Mouse (Mus musculus) cerebellum, postnatal 14 days (tissue): ENCODE data around the gene Clgn.

Source experiments
- DNase-seq, 2 experiments: peaks; one replicate each; pipeline ENCODE4 v3.0.0; 2021; ENCODE audit warnings: mixed read lengths in 2 of 2

Gene Clgn

DNA sequence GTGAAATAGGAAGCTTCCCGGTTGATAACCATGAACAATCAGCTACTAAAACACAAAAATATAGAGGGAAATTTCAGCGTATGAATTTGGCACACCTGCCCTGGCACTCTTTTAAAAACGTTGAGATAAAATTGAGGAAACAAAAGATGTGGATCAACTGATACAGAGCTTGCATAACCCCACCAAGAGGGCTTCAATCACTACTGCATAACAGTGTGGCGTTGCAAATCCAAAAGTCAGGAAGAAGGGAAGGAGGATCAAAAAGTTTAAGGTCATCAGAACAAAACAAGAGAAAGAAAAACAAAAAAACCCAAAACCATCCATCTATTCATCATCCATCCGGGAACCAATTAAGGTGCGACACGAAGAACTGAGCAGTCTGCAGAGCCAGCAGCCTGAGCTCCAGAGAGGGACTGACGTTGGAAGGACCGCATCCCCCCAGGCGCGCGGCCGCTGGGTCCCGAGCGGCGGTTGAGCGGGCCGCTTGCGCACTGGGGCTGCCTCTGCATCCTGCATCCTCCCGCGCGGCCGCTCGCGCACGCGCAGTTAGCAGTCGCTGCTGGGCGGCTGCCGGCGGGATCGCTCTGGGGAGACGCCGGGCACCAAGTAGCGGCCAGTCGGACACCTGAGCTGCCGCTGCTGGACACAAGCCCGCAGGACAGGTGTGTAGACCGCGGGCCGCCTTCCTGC lies at the start of gene Clgn:
TSS of gene Clgn (plus strand) at position 552 of the 690 bp plus-strand sequence.
- peak; percentile 72 to 84 for DNase-seq

- no peak for DNase-seq
These were observed 47.6 kb upstream of the Clgn start for GRCm38 (mm10) chr8:83342076-83342475.

- DNase-seq = peak; percentile 14 to 30
These were observed 47.0 kb upstream of the Clgn start for GRCm38 (mm10) chr8:83342693-83343092.

DNA sequence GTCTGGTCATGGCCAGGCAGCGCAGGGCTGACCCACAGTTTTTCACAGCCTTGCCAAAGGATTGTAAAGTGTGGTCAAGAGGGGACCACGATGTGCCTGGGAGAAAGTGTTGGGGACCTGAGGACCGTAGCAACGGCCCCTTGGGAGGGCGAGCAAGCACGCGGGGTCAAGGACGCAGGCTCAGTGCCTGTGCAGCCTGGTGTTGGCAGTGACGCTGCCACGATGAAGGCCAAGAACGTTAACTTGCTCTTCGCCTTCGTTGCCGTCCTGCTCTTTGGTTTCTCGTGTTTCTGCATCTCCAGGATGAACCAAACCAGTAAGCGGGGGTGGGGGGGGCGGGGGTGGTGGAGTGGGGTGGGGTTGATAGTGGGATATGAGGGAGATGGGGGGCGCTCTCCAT lies 41.4 kb upstream of the Clgn start, which contains the start of gene Mgat4d:
TSS of gene Mgat4d (plus strand) at position 209 of the 400 bp plus-strand sequence.
- no peak for DNase-seq

- DNase-seq = no peak
These were observed 38.4 kb upstream of the Clgn start for GRCm38 (mm10) chr8:83351315-83351714.

DNA sequence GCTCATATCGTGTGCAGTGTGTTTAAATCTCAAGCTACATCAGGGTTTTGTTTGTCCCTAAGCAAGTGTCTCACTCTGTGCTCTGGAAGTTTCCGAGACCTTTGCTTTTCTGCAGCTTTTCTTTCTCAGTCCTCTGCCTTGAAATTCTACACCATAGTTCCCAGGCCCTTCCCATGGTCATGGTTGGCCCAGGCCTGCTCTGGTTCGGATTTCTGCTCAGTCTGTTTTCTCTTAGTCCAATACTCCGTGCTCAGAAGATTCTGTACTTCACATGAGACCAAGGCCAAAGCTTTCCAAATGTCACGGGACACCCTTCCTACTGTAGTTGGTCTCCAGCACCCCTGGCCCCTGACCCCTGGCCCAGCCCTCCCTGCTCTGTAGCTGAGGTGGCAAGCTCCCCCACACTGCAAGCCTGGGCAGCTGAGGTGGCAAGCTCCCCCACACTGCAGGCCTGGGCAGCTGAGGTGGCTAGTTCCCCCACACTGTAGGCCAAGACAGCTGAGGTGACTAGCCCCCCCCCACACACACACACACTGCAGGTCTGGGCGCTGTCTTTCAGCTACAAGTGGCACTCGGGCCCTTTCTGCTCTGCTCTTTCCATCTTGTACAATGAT lies 26.4 kb upstream of the Clgn start:
- DNase-seq = no peak

- DNase-seq = no peak
These were observed 12.4 kb upstream of the Clgn start for GRCm38 (mm10) chr8:83377231-83377630.

DNA sequence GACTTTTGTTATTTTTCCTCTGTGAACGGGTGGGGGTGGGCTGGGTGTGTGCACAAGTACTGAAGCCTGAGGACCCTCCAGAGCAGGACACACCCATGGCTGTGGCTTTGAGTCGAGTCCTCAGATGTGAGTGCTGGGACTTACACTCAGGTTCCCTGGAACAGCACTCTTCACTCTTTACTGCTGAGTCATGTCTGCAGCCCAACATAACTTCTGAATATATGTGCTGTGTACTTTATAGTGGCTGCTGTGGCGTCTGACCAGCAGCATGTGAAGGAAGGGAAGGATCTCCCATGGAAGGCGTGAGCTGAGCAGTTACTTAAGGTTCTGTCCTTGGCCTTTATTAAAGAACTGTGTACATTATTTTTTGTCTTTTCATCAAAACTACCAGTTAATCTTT lies 9.5 kb upstream of the Clgn start:
- no peak for DNase-seq

GRCm38 (mm10) chr8:83381016-83381415 lies 8.7 kb upstream of the Clgn start:
- no peak for DNase-seq

DNA sequence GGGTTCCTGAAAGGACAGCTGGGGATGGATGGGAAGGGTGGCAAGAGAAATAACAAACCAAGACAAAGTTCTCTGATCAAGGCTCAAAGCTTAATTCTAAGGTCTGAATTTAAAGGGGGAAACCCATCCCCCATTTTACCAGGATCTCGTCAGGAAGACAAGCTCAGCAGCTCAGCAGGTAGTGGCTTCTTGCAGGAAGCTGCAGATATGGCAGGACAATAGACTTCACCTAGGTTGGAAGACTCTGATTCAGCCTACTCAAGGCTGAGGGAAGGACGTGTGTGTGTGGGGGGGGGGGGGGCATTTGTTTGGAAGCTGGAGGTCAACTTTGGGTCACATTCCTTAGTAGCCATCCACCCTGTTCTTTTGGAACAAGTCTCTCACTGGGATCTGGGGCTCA lies 6.8 kb upstream of the Clgn start:
- DNase-seq = no peak

GRCm38 (mm10) chr8:83390006-83390701 lies 487 bp downstream of the Clgn start:
- peak in 1 of 2 experiments; percentile 20 for DNase-seq

DNA sequence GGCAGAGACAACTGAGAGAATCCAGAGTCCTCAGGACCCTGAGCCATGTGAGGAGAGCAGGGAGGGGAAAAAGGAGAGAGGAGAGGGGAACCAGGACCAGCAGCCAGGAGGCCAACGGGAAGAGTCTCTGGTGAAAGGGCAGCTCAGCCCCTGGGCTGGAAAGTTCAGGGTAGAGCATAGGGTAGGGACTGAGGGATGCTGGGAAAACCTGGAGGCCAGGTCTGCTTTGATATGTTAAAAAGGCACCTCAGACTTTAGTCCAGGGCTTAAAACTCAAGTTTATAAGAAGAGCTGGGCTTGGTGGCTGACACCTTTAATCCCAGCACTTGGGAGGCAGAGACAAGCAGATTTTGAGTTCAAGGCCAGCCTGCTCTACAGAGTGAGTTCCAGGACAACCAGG lies 2.9 kb downstream of the Clgn start:
- no peak for DNase-seq

- DNase-seq = no peak
These were observed 4.7 kb downstream of the Clgn start for GRCm38 (mm10) chr8:83394325-83394724.

DNA sequence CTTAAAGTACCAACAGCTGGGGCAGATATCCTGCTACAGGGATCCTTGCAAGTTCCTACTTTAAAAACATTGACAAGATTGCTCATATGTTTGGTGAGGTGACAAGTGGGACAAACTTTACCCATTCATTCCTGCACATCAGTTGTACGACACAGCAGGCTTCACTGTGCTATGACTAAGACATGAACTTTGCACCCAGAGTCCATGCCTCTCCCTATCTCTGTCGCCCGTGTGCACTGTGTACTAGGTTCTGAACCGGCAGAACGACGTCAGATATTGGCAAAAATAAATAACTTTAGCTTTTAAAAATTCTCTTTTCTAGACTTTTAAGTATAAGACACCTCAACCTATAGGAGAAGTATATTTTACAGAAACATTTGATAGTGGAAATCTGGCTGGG lies 7.0 kb downstream of the Clgn start:
- DNase-seq = no peak

DNA sequence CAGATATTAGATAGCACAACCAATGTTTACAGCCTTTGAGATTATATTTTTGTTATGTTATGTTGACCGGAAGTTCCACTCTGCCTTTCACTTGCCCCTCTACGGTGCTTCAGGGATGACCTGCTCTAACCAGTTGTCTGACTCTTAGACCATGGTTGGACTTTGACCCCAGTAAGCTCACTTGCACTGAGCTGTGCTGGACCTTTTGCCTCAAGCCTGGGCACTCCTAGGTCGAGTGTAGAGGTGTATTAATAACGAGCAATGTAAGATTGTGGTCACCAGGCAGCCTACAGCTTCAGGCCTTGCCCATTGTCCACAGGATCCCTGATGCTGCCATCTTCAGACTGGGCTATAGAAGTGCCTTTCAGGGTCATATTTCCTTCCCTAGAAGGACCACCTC lies 8.1 kb downstream of the Clgn start:
- no peak for DNase-seq

DNA sequence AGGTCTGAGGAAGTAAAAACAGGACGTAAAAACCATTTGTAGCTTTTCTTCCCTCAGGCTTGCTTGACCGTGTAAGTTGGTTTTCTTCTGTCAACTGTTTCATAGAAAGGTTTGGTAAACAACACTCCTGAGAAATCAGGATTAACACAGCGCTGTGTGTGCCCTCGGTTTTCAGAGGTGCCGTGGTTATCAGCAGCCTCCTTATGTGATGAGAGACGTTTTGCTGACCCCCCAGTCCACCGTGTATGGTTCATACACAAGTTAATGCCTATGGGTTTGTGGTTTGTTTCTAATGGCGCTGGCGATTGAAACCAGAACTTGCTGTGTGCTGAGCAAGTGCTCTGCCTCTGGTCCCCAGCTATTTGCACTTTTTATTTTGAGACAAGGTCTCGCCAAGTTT lies 15.9 kb downstream of the Clgn start:
- no peak for DNase-seq

DNA sequence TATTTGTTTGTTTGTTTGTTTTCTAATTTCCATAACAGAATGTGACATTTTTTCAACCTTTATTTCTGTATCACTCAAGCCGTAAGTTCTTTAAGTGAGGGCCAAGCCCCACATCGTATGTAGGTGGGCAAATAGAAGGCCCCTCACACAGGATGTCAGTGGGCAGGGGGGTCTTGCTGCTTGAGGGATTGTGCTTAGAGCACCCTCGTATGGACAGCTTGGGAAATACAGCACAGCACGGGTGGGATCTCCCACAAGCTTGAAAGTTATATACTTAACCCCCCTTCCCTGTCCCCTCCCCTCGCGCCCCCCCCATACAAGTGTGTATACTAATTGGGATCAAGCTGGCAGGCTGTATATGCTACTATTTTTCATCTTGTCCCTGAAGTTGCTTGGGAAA lies 17.2 kb downstream of the Clgn start:
- peak in 1 of 2 experiments; percentile 23 for DNase-seq

DNA sequence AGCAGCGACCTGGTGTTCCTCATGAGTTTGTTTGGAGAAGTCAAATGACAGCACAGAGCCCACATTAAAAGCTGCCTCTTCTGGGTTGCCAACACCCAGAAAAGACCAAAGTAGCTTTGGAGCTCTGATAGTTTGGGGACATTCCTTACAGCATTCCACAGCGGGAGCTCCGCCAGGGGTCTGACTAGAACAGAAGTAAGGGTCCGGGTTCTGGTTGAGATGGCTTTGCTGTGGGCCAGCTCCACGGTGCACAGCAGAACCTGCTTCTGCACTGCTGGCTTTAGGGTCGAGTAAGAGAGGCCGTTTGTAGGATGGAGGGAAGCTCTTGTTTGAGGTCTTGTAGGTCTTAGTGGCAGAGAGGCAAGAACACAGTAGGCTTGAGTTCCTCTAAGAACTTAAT lies 18.8 kb downstream of the Clgn start:
- no peak for DNase-seq

DNA sequence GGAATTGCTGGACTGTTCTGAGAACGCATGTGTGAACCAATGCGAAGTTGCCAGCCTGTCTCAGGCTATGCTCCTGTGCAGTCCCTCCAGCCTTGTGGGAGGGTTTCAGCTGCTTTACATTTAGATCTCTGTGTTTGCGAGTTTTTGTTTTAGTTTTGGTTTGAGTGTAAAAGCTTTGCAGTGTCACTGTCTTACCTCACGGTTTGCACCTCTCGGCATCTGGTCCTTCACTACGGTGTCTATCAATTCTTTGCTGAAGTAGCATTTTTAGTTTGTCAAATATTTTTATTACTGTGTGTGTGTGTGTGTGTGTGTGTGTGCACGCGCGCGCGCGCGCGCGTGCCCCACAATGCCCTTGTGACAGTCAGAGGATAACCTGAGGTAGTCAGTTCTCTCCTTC lies 27.2 kb downstream of the Clgn start:
- no peak for DNase-seq

- no peak for DNase-seq
These were observed 28.3 kb downstream of the Clgn start for GRCm38 (mm10) chr8:83417970-83418369.

- DNase-seq = no peak
These were observed 29.3 kb downstream of the Clgn start for GRCm38 (mm10) chr8:83418805-83419516.

- no peak for DNase-seq
These were observed 31.7 kb downstream of the Clgn start for GRCm38 (mm10) chr8:83421354-83421753.
